ENCODE assay signal across 8 mouse cellular contexts in genomic region chr2:168230773-168231470, GRCm38 (mm10). TPM values are rescaled to one million over a fixed set of nuclear protein-coding genes. Genes with fewer than 3 reads are reported as not detected.
A peak's percentile ranks its signal among the peaks of the same experiment; 100 is the strongest.
DNase-seq lines count a peak whose midpoint lies in the region; ATAC-seq lines count a peak whose summit lies in the region.

No protein-coding gene starts in this region.

- peak overlapping the region; percentile 100 for H3K4me3 ChIP-seq in erythroblast, embryonic 14.5 days (replicated peaks)

- DNase-seq in B cell, adult 2 months = peak; percentile 24 to 42
- peak; percentile 30 for DNase-seq in cerebellum, adult 11 months
- peak; percentile 21 to 37 for DNase-seq in gastrocnemius, postnatal 4 days (ENCODE audit: low spot score in 2 of 2)
- peak; percentile 34 to 56 for DNase-seq in kidney, postnatal 4 days
- DNase-seq in mesoderm, embryonic 11.5 days (ENCODE audit: low read depth, low spot score) = peak; percentile 21
- peak; percentile 55 for DNase-seq in testis, postnatal 14 days (ENCODE audit: low spot score)

- peaks cover 45% of the 10 kb centered on the region for H3K4me1 ChIP-seq in erythroblast, embryonic 14.5 days (ENCODE audit: control insufficient read depth)

- no peaks in the 10 kb centered on the region for H3K9me3 ChIP-seq in erythroblast, embryonic 14.5 days (ENCODE audit: control insufficient read depth, low read length)

- no peak for ATAC-seq in erythroblast, adult 5-6 weeks (replicated peaks; ENCODE audit: low FRiP score, poor library complexity, severe bottlenecking)

- H3K36me3 ChIP-seq in erythroblast, embryonic 14.5 days (ENCODE audit: control insufficient read depth) = peaks cover 49% of the 10 kb centered on the region

- no peaks in the 10 kb centered on the region for H3K27me3 ChIP-seq in erythroblast, embryonic 14.5 days (ENCODE audit: control insufficient read depth)

RNA-seq across cellular contexts. Expression of gene Mocs3, which starts 0.5 kb away (rescaled TPM):
- 0.32 and 0.53 TPM in 2 replicates for polyA plus RNA-seq in erythroblast, embryonic 14.5 days (2012)
- 1.0 and 1.3 TPM in 2 replicates for total RNA-seq in erythroblast, adult 5-6 weeks (2015; ENCODE audit: low replicate concordance)
- 2.4 TPM in 1 of 2 replicates, not detected in the other for total RNA-seq in erythroblast, adult 5-6 weeks (2017; ENCODE audit: low replicate concordance)
- 1 to 10 TPM; 5.4 to 6.1 TPM for total RNA-seq in gastrocnemius, postnatal 4 days (2021)

RNA-seq across cellular contexts. Expression of gene Dpm1, which starts 0.5 kb away (rescaled TPM):
- 8.9 and 9.1 TPM in 2 replicates for polyA plus RNA-seq in erythroblast, embryonic 14.5 days (2012)
- 113 and 131 TPM in 2 replicates for total RNA-seq in erythroblast, adult 5-6 weeks (2015; ENCODE audit: low replicate concordance)
- total RNA-seq in erythroblast, adult 5-6 weeks (2017; ENCODE audit: low replicate concordance) = 37.8 and 105 TPM in 2 replicates
- total RNA-seq in gastrocnemius, postnatal 4 days (2021) = 10 to 100 TPM; 61.7 to 63.9 TPM

RNA-seq across cellular contexts. Expression of gene Gm20716, which starts 0.8 kb away (rescaled TPM):
- polyA plus RNA-seq in erythroblast, embryonic 14.5 days (2012) = not detected in 2 replicates
- 15.5 and 30.9 TPM in 2 replicates for total RNA-seq in erythroblast, adult 5-6 weeks (2015; ENCODE audit: low replicate concordance)
- 29.1 and 31.1 TPM in 2 replicates for total RNA-seq in erythroblast, adult 5-6 weeks (2017; ENCODE audit: low replicate concordance)
- total RNA-seq in gastrocnemius, postnatal 4 days (2021) = 10 to 100 TPM; 23.3 to 26.0 TPM

RNA-seq across cellular contexts. Expression of gene Adnp, which starts 24.0 kb away (rescaled TPM):
- 0.53 and 0.71 TPM in 2 replicates for polyA plus RNA-seq in erythroblast, embryonic 14.5 days (2012)
- total RNA-seq in erythroblast, adult 5-6 weeks (2015; ENCODE audit: low replicate concordance) = 10.6 and 12.7 TPM in 2 replicates
- 0.17 and 5.4 TPM in 2 replicates for total RNA-seq in erythroblast, adult 5-6 weeks (2017; ENCODE audit: low replicate concordance)
- total RNA-seq in gastrocnemius, postnatal 4 days (2021) = 10 to 100 TPM; 48.9 to 49.4 TPM

RNA-seq across cellular contexts. Expression of gene Kcng1, which starts 50.6 kb away (rescaled TPM):
- polyA plus RNA-seq in erythroblast, embryonic 14.5 days (2012) = not detected in 2 replicates
- 0.58 TPM in 1 of 2 replicates, not detected in the other for total RNA-seq in erythroblast, adult 5-6 weeks (2015; ENCODE audit: low replicate concordance)
- not detected in 2 replicates for total RNA-seq in erythroblast, adult 5-6 weeks (2017; ENCODE audit: low replicate concordance)
- under 1 TPM; 0.10 to 0.20 TPM for total RNA-seq in gastrocnemius, postnatal 4 days (2021)
